Mouse (Mus musculus) stomach, postnatal 0 days (tissue): Measurements from ENCODE around the gene Kcnj14. TPM values are rescaled to one million over a fixed set of nuclear protein-coding genes. Genes with fewer than 3 reads are reported as not detected.

Source experiments
- ATAC-seq: fragments of 200-750 bp; cut with Nextera tagmentation; 2 replicates; pipeline ENCODE4 v1.8.0; 2017; ENCODE audit not compliant: low FRiP score, low TSS enrichment
- DNase-seq: peaks from one replicate; pipeline ENCODE4 v3.0.0-alpha.2; 2016; ENCODE audit warnings: low spot score
- H3K27ac ChIP-seq: fragments of 300-500 bp; sonication (generic); replicated peaks from 2 replicates; pipeline ENCODE4 v1.5.1; 2014; ENCODE audit warnings: mild to moderate bottlenecking, control low read depth
- H3K27me3 ChIP-seq: fragments of 300-500 bp; sonication (generic); 2 replicates; pipeline ENCODE4 v1.6.1; 2014; ENCODE audit warnings: low read length; ENCODE audit not compliant: control insufficient read depth, insufficient read depth
- H3K36me3 ChIP-seq: fragments of 300-500 bp; sonication (generic); 2 replicates; pipeline ENCODE4 v1.6.1; 2014; ENCODE audit warnings: low read length, mixed read lengths; ENCODE audit not compliant: control insufficient read depth, insufficient read depth
- H3K4me1 ChIP-seq: fragments of 300-500 bp; sonication (generic); replicated peaks from 2 replicates; pipeline ENCODE4 v1.6.1; 2014; ENCODE audit warnings: antibody characterized with exemption; ENCODE audit not compliant: control insufficient read depth, insufficient read depth
- H3K4me2 ChIP-seq: fragments of 300-500 bp; sonication (generic); replicated peaks from 2 replicates; pipeline ENCODE4 v1.6.1; 2014; ENCODE audit warnings: low read depth, mild to moderate bottlenecking, control low read depth, moderate library complexity
- H3K4me3 ChIP-seq: fragments of 300-500 bp; sonication (generic); 2 replicates; pipeline ENCODE4 v1.5.1; 2014; ENCODE audit warnings: low read depth, low read length, control low read depth
- H3K9ac ChIP-seq: fragments of 300-500 bp; sonication (generic); 2 replicates; pipeline ENCODE4 v1.6.1; 2014; ENCODE audit warnings: mild to moderate bottlenecking, low read length, control low read depth, mixed read lengths
- H3K9me3 ChIP-seq: fragments of 300-500 bp; sonication (generic); 2 replicates; pipeline ENCODE4 v1.6.1; 2016; ENCODE audit warnings: low read length; ENCODE audit not compliant: control insufficient read depth
- CTCF ChIP-seq: IDR thresholded peaks from 2 replicates; pipeline ENCODE4 v1.5.1; 2016; ENCODE audit warnings: antibody characterized with exemption, low read depth, mild to moderate bottlenecking, moderate library complexity
- EP300 ChIP-seq: optimal IDR thresholded peaks from 2 replicates; pipeline ENCODE3; 2016; ENCODE audit warnings: antibody characterized with exemption
- WGBS: fragments of 180-500 bp; shearing (Covaris S2); extraction: QIAGEN DNeasy Blood & Tissue Kit; methylation state at CpG from one replicate; pipeline ENCODE4 v1.1.7; 2014; 5-methylcytosine and 5-hydroxymethylcytosine counted together
- polyA plus RNA-seq: library from polyadenylated mRNA; unstranded; fragments of >200 nt; fragmentation: Nextera tagmentation; extraction: Ambion mirVana; gene quantifications from 2 replicates; pipeline ENCODE4 v1.2.1, GENCODE M21; 2015

The Kcnj14 gene
- polyA plus RNA-seq, 1 experiment from 2014 or later, result 0.22 TPM

DNA sequence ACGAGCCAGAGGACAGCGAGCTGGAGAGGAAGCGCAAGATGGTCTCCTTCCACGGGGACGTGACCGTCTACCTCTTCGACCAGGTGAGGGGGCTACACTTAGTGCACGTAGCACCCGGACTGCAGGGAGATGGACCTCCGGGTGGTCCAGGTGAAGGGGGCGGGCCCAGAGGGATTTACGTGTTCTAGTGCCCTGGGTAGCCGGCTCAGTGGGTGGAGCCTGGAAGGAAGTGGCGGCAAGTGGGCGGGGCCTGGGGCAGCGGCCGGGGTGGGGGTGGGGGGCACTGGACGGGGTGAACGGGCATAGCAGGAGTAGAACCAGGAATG lies 26.1 kb downstream of the Kcnj14 start:
- WGBS, result 8% methylated on average over 19 of the region's 19 CpGs
- H3K9ac ChIP-seq, result peak overlapping the region; percentile 64
- H3K4me3 ChIP-seq, result peak overlapping the region; percentile 47
- H3K27ac ChIP-seq, result no peak overlapping the region
- no peaks in the 10 kb centered on the region for H3K9me3 ChIP-seq
- H3K4me1 ChIP-seq, result 0 out of 2 replicates have a peak, but pooled peaks cover 5% of the 10 kb centered on the region
- peak; percentile 64 for DNase-seq
- H3K27me3 ChIP-seq, result no peaks in the 10 kb centered on the region
- TF ChIP-seq EP300 (no peak), CTCF (no peak)
- no peak for ATAC-seq
- peak overlapping the region; percentile 81 for H3K4me2 ChIP-seq
- H3K36me3 ChIP-seq, result no peaks in the 10 kb centered on the region

DNA sequence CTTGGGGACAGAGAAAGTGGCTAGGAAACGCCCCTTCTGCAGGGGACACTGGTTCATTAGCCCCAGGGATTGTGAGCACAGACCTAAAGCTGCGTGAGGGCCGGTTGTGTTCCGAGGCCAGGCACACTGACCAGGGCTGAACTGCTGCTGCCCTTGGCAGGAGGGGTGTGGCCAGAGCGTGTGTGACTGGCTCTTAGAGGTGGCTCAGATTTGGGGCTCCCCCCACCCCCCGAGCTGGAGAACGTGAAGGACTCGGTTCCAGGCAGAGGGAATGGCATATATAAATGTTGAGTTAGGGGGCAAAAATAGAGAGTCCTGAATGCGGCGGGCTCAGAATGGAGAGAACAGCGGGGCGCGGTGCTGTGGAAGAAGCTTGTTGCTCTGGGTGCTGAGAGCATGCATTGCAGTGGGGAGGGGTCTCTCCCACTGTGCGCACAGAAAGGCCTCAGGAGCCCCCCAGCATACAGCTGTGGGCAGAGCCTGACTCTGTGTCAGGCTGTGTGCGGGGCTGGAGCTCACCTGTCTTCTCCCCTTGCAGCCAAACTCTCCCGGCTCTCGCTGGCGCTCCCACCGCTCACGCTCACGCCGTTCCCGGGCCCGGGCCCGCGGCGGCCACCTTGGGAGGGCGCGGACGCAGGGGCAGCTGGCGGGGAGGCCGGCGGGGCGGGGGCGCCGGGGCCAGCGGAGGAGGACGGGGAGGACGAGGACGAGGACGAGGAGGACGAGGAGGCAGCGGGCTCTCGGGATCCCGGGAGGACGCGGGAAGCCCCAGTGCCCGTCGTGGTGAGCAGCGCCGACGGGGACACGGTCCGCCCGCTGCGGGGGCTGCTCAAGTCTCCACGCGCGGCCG lies 26.7 kb downstream of the Kcnj14 start:
- Histone ChIP-seq H3K4me3 (peak overlapping the region; percentile 47), H3K9me3 (no peaks in the 10 kb centered on the region), H3K36me3 (no peaks in the 10 kb centered on the region), H3K27me3 (no peaks in the 10 kb centered on the region), H3K9ac (peak overlapping the region; percentile 64), H3K27ac (no peak overlapping the region), H3K4me1 (0 out of 2 replicates have a peak, but pooled peaks cover 5% of the 10 kb centered on the region), H3K4me2 (peak overlapping the region; percentile 81)
- no peak for ATAC-seq
- WGBS, result 5% methylated on average over 58 of the region's 60 CpGs
- no peak for TF ChIP-seq EP300
- no peak for TF ChIP-seq CTCF
- peak; percentile 47 for DNase-seq

DNA sequence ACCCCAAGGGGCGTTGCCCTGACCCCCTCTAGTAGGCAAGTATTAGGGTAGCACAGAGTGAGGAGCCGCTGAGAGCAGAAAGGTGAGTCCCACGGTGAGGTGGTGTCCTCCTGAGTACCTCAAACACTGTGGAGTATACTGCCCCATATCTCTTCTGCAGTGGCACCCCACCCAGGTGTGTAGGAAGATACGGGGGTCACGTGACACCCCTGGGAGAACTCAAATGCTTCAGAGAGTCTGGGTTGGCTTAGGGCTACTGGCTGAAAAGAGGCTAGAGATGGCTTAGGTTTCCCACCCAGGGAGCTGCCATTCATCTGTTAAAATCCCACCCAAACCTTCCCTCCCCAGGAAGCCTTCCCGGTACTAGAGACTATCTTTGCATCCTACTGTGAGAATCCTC lies 27.6 kb downstream of the Kcnj14 start:
- Histone ChIP-seq H3K27me3 (no peaks in the 10 kb centered on the region), H3K4me2 (no peak overlapping the region), H3K4me1 (0 out of 2 replicates have a peak, but pooled peaks cover 5% of the 10 kb centered on the region), H3K9me3 (no peaks in the 10 kb centered on the region), H3K4me3 (no peak overlapping the region), H3K9ac (no peak overlapping the region), H3K27ac (no peak overlapping the region), H3K36me3 (no peaks in the 10 kb centered on the region)
- ATAC-seq (no peak), DNase-seq (no peak)
- TF ChIP-seq CTCF, result no peak
- TF ChIP-seq EP300, result no peak
- WGBS, result 56% methylated on average over 6 of the region's 6 CpGs

DNA sequence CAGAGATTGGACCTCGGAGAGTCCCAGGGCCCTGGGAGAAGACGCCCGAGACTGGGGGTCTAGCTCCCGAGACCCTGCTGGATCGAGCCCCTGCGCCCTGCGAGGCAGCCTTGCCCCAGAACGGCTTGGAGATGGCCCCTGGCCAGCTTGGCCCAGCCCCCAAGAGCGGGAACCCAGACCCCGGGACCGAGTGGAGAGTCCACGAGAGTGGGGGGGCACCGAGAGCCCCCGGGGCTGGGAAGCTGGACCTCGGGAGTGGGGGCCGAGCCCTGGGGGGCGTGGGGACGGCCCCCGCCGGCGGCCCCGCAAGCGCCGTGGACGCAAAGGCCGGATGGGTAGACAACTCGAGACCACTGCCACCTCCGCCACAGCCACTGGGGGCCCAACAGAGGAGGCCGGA lies 29.6 kb downstream of the Kcnj14 start:
- ATAC-seq (no peak), DNase-seq (no peak)
- no peak overlapping the region for H3K9ac ChIP-seq
- no peaks in the 10 kb centered on the region for H3K9me3 ChIP-seq
- H3K27ac ChIP-seq, result no peak overlapping the region
- WGBS, result 97% methylated on average over 27 of the region's 29 CpGs
- no peak overlapping the region for H3K4me2 ChIP-seq
- H3K4me3 ChIP-seq, result no peak overlapping the region
- 0 out of 2 replicates have a peak, but pooled peaks cover 5% of the 10 kb centered on the region for H3K4me1 ChIP-seq
- no peaks in the 10 kb centered on the region for H3K27me3 ChIP-seq
- no peaks in the 10 kb centered on the region for H3K36me3 ChIP-seq
- no peak for TF ChIP-seq EP300
- TF ChIP-seq CTCF, result no peak

DNA sequence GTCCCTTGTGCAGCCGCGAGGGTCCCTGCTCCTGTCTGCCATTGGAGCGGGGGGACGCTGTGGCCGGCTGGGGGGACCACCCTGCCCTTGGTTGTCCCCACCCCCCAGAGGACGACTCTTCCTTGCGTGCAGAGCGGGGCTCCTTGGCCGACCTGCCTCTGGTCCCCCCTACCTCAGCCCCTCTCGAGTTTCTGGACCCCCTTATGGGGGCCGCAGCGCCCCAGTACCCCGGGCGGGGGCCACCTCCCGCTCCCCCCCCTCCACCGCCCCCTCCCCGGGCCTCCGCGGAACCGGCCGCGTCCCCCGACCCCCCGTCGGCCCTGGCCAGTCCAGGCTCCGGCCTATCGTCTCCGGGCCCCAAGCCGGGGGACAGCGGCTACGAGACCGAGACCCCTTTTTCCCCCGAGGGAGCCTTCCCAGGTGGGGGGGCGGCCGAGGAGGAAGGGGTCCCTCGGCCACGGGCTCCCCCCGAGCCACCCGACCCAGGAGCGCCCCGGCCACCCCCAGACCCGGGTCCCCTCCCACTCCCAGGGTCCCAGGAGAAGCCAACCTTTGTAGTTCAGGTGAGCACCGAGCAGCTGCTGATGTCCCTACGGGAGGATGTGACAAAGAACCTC lies 30.5 kb downstream of the Kcnj14 start:
- Histone ChIP-seq H3K27me3 (no peaks in the 10 kb centered on the region), H3K27ac (no peak overlapping the region), H3K9ac (no peak overlapping the region), H3K4me2 (no peak overlapping the region), H3K4me1 (0 out of 2 replicates have a peak, but pooled peaks cover 5% of the 10 kb centered on the region), H3K4me3 (no peak overlapping the region), H3K36me3 (no peaks in the 10 kb centered on the region), H3K9me3 (no peaks in the 10 kb centered on the region)
- DNase-seq (no peak), ATAC-seq (no peak)
- no peak for TF ChIP-seq EP300
- no peak for TF ChIP-seq CTCF
- WGBS, result 85% methylated on average over 25 of the region's 44 CpGs

DNA sequence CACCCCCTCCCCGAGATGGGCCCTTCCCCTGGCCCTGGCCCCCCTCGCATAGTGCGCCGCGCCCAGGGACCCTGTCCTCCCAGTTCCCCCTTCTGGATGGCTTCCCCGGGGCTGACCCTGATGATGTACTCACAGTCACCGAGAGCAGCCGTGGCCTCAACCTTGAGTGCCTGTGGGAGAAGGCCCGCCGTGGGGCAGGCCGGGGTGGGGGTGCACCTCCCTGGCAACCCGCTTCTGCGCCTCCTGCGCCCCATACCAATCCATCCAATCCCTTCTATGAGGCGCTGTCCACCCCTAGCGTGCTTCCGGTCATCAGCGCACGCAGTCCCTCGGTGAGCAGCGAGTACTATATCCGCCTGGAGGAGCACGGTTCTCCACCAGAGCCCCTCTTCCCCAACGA lies 31.3 kb downstream of the Kcnj14 start:
- no peaks in the 10 kb centered on the region for H3K27me3 ChIP-seq
- WGBS, result 84% methylated on average over 23 of the region's 24 CpGs
- H3K36me3 ChIP-seq, result no peaks in the 10 kb centered on the region
- no peak overlapping the region for H3K4me3 ChIP-seq
- H3K4me2 ChIP-seq, result no peak overlapping the region
- DNase-seq, result no peak
- no peak overlapping the region for H3K27ac ChIP-seq
- TF ChIP-seq EP300, result no peak
- no peak for TF ChIP-seq CTCF
- H3K4me1 ChIP-seq, result 0 out of 2 replicates have a peak, but pooled peaks cover under 1% of the 10 kb centered on the region
- H3K9ac ChIP-seq, result no peak overlapping the region
- H3K9me3 ChIP-seq, result no peaks in the 10 kb centered on the region
- ATAC-seq, result no peak
